Mouse (Mus musculus) midbrain, embryonic 14.5 days (tissue): Measurements from ENCODE around the gene Ptcra. TPM values are rescaled to one million over a fixed set of nuclear protein-coding genes. Genes with fewer than 3 reads are reported as not detected.
A peak's percentile ranks its signal among the peaks of the same experiment; 100 is the strongest.

ENCODE experiments used
- ATAC-seq: fragments of 200-750 bp; cut with Nextera tagmentation; 2 replicates; pipeline ENCODE4 v1.8.0; 2017; ENCODE audit warnings: moderate number of reproducible peaks, moderate library complexity; ENCODE audit not compliant: low FRiP score, low TSS enrichment
- DNase-seq: peaks from one replicate; pipeline ENCODE4 v3.0.0-alpha.2; 2015
- H3K27ac ChIP-seq: fragments of 300-500 bp; sonication (generic); replicated peaks from 2 replicates; pipeline ENCODE4 v1.5.1; 2014; ENCODE audit warnings: mild to moderate bottlenecking, low read depth, low read length, moderate library complexity
- H3K27me3 ChIP-seq: fragments of 300-500 bp; sonication (generic); 2 replicates; pipeline ENCODE4 v1.6.1; 2014; ENCODE audit warnings: low read length, control low read depth, mixed read lengths; ENCODE audit not compliant: control insufficient read depth, insufficient read depth
- H3K36me3 ChIP-seq: fragments of 300-500 bp; sonication (generic); 2 replicates; pipeline ENCODE4 v1.6.1; 2014; ENCODE audit warnings: low read length, control low read depth; ENCODE audit not compliant: control insufficient read depth, insufficient read depth
- H3K4me1 ChIP-seq: fragments of 300-500 bp; sonication (generic); 2 replicates; pipeline ENCODE4 v1.6.1; 2014; ENCODE audit warnings: mild to moderate bottlenecking, antibody characterized with exemption, low read length, control low read depth; ENCODE audit not compliant: control insufficient read depth, insufficient read depth
- H3K4me2 ChIP-seq: fragments of 300-500 bp; sonication (generic); 2 replicates; pipeline ENCODE4 v1.6.1; 2014; ENCODE audit warnings: mild to moderate bottlenecking, low read length, moderate library complexity
- H3K4me3 ChIP-seq: fragments of 300-500 bp; sonication (generic); replicated peaks from 2 replicates; pipeline ENCODE4 v1.5.1; 2014; ENCODE audit warnings: low read depth, low read length
- H3K9ac ChIP-seq: fragments of 300-500 bp; sonication (generic); replicated peaks from 2 replicates; pipeline ENCODE4 v1.6.1; 2014; ENCODE audit warnings: mild to moderate bottlenecking, low read length, moderate library complexity
- H3K9me3 ChIP-seq: fragments of 300-500 bp; sonication (generic); 2 replicates; pipeline ENCODE4 v1.6.1; 2016; ENCODE audit warnings: low read length, control low read depth, mixed read lengths; ENCODE audit not compliant: control insufficient read depth
- WGBS: fragments of 180-500 bp; shearing (Covaris S2); extraction: QIAGEN DNeasy Blood & Tissue Kit; methylation state at CpG from one replicate; pipeline ENCODE4 v1.1.7; 2014; 5-methylcytosine and 5-hydroxymethylcytosine counted together
- polyA plus RNA-seq: library from polyadenylated mRNA; unstranded; fragments of >200 nt; fragmentation: Nextera tagmentation; extraction: Ambion mirVana; gene quantifications from 2 replicates; pipeline ENCODE4 v1.2.1, GENCODE M21; 2014

The Ptcra gene
- polyA plus RNA-seq, 1 experiment from 2014 or later = 0.22 TPM

DNA sequence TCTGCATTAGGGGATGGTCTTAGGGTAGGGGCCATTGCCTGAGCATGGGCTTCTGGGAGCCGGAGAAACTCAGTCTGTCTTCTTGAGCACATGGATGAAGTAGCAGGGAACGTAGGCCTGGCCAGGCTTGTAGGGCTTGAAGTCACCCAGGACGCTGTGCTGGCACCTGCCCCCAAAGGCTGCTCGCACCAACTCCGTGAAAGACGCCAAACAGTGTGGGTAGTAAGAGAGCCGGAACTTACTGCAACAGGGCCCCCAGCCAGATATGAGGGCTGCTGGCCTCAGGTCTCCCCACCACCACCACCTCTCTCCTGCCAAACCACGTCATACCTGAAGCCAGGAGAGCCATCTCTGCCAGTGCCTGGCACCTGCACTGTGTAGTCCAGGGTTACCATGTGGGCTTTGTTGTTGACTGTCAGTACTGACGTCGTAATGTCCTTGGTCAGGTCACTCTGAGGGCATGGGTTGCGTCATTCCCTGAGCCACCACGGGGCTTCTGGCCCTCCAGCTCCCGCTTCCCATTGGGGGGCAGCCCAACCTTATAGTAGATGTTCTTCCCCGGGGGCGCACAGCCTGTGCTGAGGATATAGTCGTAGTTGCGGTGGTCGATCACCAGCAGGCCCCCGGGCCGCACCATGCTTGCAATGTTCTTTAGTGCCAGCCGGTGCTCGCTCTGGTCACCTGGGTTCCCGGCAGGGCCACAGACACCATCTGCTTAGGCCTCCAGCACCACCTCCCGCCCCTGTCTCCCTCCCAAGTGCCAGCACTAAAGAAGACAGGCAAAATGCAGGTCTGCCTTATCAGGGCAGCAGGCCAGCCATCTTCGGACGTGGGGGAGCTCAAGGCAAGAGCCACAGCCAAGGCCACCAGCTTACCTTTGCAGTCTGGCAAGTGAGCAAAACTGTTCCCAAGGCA, 37.5 kb downstream of the Ptcra start:
- H3K4me3 ChIP-seq = no peak overlapping the region
- H3K9ac ChIP-seq = no peak overlapping the region
- ATAC-seq = no peak
- H3K4me1 ChIP-seq = no peaks in the 10 kb centered on the region
- WGBS = 92% methylated on average over 26 of the region's 26 CpGs
- H3K9me3 ChIP-seq = no peaks in the 10 kb centered on the region
- H3K27me3 ChIP-seq = no peaks in the 10 kb centered on the region
- peaks cover 29% of the 10 kb centered on the region; the same call in 1 of the 2 replicates for H3K36me3 ChIP-seq
- no peak for DNase-seq
- no peak overlapping the region for H3K27ac ChIP-seq
- H3K4me2 ChIP-seq = no peak overlapping the region

DNA sequence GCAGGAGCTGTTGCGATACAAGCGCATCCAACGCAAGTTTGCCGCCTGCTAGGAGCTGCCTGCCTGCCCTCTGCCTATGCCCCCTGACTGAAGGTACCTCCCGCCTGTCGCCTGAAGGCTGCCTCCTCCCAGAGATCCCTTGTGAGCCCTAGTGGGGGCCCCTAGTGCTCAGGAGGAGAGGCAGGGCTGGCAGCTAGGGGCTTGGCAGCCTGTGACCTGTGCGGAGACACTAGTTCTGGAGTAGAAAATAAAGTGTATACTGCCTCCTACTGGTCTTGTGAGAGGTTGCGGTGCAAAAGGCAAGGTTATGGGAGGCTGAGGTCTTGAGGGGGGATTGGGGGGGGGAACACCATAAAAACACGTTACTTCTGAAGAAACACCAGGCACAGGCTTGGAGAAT, 38.2 kb downstream of the Ptcra start:
- ATAC-seq (no peak), DNase-seq (peak; percentile 54)
- H3K27me3 ChIP-seq = no peaks in the 10 kb centered on the region

DNA sequence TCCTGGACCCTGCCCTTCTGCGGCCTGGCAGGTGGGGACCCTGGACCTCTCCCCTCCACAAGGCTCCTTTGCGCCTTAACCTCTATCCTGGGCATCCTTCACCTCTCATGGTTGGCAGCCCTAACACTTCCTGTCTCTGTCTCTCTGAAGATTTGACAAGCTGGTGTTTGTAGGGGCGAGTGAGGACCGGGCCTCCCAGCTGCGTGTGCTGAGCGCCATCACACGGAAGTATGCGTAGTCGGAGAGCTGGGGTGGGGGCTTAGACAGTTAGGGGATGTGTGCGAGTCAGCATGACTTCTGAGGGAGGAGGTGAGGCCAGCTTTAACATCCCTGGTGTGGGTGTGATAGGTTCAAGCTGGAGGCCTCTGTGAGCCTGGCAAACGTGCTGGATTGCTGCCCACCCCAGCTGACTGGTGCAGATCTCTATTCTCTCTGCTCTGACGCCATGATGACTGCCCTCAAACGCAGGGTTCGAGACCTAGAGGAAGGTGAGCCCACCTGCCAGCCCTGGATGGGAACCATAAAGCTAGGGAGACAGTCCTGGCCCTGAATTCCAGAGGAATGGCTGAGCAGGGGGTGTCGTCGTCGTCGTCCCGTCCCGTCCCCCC, 38.9 kb downstream of the Ptcra start:
- Histone ChIP-seq H3K9me3 (no peaks in the 10 kb centered on the region), H3K9ac (no peak overlapping the region), H3K4me2 (no peak overlapping the region), H3K27me3 (no peaks in the 10 kb centered on the region), H3K36me3 (peaks cover 39% of the 10 kb centered on the region; the same call in 1 of the 2 replicates), H3K4me1 (no peaks in the 10 kb centered on the region), H3K27ac (no peak overlapping the region), H3K4me3 (no peak overlapping the region)
- WGBS = 80% methylated on average over 19 of the region's 20 CpGs
- DNase-seq (no peak), ATAC-seq (no peak)

More for the DNA sequence above, 38.2 kb downstream of the Ptcra start:
- WGBS = 47% methylated on average over 9 of the region's 9 CpGs
- H3K9me3 ChIP-seq = no peaks in the 10 kb centered on the region
- H3K36me3 ChIP-seq = peaks cover 36% of the 10 kb centered on the region; the same call in 1 of the 2 replicates
- no peak overlapping the region for H3K4me2 ChIP-seq
- H3K9ac ChIP-seq = no peak overlapping the region
- no peak overlapping the region for H3K27ac ChIP-seq
- no peak overlapping the region for H3K4me3 ChIP-seq
- H3K4me1 ChIP-seq = no peaks in the 10 kb centered on the region

DNA sequence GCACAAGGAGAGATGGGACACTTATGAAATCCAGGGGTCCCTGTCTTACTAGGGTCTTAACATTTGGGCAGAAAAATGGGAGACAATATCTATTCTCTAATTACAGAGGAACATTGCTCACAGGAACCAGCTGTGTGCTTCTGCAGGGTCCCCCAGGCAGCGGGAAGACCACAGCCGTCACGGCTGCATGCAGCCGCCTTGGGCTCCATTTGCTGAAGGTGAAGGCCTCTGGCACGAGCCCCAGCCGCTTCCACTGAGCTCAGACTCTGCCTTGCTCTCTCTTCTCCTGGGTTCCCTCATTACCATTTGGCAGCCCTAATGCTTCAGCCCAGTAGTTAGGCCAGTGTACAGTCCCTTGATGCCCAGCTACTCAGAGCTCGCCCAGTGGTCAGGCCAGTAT, 42.4 kb downstream of the Ptcra start:
- H3K4me3 ChIP-seq = no peak overlapping the region
- peaks cover 50% of the 10 kb centered on the region for H3K36me3 ChIP-seq
- no peak overlapping the region for H3K4me2 ChIP-seq
- DNase-seq = no peak
- 86% methylated on average over 7 of the region's 7 CpGs for WGBS
- H3K9ac ChIP-seq = no peak overlapping the region
- H3K27me3 ChIP-seq = no peaks in the 10 kb centered on the region
- no peak for ATAC-seq
- no peaks in the 10 kb centered on the region for H3K4me1 ChIP-seq
- no peak overlapping the region for H3K27ac ChIP-seq
- no peaks in the 10 kb centered on the region for H3K9me3 ChIP-seq

DNA sequence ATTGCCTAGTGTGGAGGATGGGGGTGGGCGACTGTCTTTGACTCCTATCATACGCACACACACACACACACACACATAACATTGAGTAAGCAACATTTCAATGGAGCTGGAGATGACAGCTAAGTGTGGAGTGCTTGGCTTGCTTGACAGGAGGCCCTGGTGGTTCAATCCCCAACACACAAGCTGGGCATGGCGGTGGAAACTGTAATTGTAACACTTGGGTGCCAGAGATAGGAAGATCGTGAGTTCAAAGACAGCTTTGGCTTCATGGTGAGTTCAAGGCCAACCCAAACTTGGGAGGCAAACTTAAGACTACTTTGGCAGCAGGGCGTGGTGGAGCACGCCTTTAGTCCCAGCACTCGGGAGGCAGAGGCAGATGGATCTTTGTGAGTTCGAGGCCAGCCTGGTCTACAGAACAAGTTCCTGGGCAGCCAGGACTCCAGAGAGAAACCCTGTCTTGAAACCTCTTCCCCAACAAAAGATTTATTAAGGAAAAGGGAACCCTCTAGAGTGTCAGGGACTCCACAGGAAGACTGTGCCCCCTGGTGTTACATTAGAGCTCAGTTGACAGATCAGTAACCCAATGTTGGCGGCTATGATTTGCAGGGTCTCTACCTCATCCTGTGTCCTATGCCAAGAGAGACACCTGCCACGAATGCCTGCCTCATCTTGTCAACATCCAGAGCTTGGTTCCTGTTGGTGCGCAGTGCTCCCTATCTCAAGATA, 48.6 kb downstream of the Ptcra start:
- H3K4me2 ChIP-seq = no peak overlapping the region
- no peaks in the 10 kb centered on the region for H3K27me3 ChIP-seq
- 97% methylated on average over 11 of the region's 11 CpGs for WGBS
- no peaks in the 10 kb centered on the region for H3K9me3 ChIP-seq
- no peak for DNase-seq
- H3K4me1 ChIP-seq = peaks cover 16% of the 10 kb centered on the region
- no peak overlapping the region for H3K27ac ChIP-seq
- H3K4me3 ChIP-seq = no peak overlapping the region
- no peak for ATAC-seq
- H3K36me3 ChIP-seq = peaks cover 32% of the 10 kb centered on the region
- no peak overlapping the region for H3K9ac ChIP-seq

DNA sequence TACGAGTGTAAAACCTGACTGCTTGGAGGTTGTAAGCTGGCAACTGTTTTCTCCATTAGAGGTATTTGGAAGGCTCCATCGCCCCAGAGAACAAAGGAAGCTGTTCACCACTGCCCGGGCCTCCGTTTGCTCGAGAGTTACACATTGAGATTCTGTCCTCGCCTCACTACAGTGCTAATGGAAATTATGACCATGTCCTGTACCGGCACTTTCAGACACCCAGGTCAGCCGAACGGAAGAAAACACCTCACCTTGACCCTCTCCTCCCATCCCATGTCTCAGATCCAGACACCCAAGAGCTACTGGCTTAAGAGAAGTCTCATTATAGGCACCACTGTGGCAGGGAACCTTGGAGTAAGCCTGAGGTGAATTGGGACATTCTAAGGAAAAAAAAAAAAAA, 49.7 kb downstream of the Ptcra start:
- no peak for ATAC-seq
- Histone ChIP-seq H3K27ac (no peak overlapping the region), H3K27me3 (no peaks in the 10 kb centered on the region), H3K4me2 (no peak overlapping the region), H3K4me3 (no peak overlapping the region), H3K9me3 (no peaks in the 10 kb centered on the region), H3K9ac (no peak overlapping the region), H3K4me1 (peaks cover 16% of the 10 kb centered on the region), H3K36me3 (peaks cover 32% of the 10 kb centered on the region)
- no peak for DNase-seq
- 92% methylated on average over 9 of the region's 9 CpGs for WGBS

DNA sequence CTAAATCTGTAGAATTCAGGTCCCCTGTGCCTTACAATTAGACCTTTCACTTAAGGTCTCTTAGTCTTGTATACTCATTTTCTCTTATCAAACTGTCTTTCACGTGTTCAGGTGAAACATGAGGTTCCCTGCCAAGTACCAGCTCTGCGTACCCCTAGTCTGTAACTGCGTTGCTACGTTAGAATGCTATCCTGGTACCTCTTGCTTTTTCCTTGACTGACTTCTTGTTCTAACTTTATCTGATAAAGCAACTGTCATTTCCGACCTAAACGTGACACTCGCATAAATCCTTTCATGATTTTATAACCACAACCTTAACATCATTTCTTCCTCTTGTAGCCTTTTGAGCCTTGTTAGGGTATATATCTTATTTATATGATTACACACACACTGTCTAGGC, 51.1 kb downstream of the Ptcra start:
- DNase-seq = no peak
- Histone ChIP-seq H3K36me3 (peaks cover 32% of the 10 kb centered on the region), H3K9ac (peak overlapping the region; percentile 80), H3K4me3 (peak overlapping the region; percentile 93), H3K9me3 (no peaks in the 10 kb centered on the region), H3K27me3 (no peaks in the 10 kb centered on the region), H3K4me2 (peak overlapping the region; percentile 99), H3K27ac (no peak overlapping the region), H3K4me1 (peaks cover 16% of the 10 kb centered on the region)
- no peak for ATAC-seq
- 83% methylated on average over 7 of the region's 7 CpGs for WGBS

DNA sequence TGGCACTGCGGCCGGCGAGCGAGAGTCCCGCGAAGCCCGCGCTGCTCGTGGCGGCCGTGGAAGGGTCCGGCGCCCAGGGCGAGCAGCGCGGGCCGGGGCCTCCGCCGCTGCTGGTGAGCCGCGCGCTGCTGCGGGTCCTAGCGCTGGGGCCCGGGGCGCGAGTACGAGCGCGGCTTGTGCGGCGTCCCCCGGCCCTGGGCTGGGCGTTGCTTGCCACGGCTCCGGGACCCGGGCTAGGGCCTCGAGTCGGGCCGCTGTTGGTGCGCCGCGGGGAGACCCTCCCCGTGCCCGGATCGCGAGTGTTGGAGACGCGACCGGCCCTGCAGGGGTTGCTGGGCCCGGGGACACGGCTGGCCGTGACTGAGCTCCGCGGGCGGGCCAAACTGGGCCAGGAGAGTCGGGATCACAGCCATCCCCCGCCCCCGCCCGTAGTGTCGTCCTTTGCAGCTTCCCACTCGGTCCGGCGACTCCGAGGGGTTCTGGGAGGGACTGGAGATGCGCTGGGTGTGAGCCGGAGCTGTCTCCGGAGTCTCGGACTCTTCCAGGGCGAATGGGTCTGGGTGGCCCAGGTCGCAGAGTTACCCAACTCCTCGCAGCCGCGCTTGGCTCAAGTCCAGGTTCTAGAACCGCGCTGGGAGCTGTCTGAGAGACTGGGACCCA, 51.8 kb downstream of the Ptcra start:
- H3K36me3 ChIP-seq = peaks cover 28% of the 10 kb centered on the region
- peak overlapping the region; percentile 77 for H3K27ac ChIP-seq
- peak overlapping the region; percentile 80 for H3K9ac ChIP-seq
- peaks cover 16% of the 10 kb centered on the region for H3K4me1 ChIP-seq
- ATAC-seq (peak; percentile 4; the same call in 1 of the 2 replicates), DNase-seq (no peak)
- H3K4me3 ChIP-seq = peak overlapping the region; percentile 93
- peak overlapping the region; percentile 99 for H3K4me2 ChIP-seq
- no peaks in the 10 kb centered on the region for H3K9me3 ChIP-seq
- H3K27me3 ChIP-seq = no peaks in the 10 kb centered on the region
- under 1% methylated on average over 75 of the region's 76 CpGs for WGBS
